Mouse (Mus musculus) urinary bladder, postnatal 36 days (tissue): ENCODE measurements around the gene Zfp763.
A peak's percentile ranks its signal among the peaks of the same experiment; 100 is the strongest.
"Not testable (repeated sequence)": the region's sequence is repeated elsewhere in the genome, so short reads cannot be mapped to it uniquely, and the experiment has no call there.

Experiments
- DNase-seq, 2 experiments: peaks; one replicate each; pipeline ENCODE4 v3.0.0; 2022; ENCODE audit warnings: low spot score in 2 of 2, mixed read lengths in 1 of 2

The Zfp763 gene

GRCm38 (mm10) chr17:33032900-33033891 lies at the start of gene Zfp763:
Zfp763 (minus strand) TSS chr17:33033402.
- DNase-seq = peak; percentile 52 to 78

DNA sequence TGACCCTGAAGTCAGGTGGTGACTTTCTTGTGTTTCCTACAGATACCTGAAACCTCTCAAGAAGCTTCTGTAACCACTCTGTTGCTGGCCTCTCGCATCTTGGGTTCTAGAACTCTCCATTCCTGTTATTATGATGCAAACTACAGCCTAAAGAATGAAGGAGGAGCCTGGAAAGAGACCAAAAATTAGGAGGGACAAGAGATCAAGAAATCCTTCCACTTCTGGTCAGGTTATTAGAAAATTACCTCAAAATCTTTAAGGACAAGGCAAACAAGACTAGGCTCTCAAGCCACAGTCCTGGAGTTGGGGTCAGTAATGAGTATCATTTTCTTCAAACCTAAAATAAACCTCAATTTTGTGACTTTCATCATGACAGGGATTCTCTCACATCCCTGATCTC lies 34.8 kb upstream of the Zfp763 start, which contains the start of gene 4921501E09Rik:
TSS of gene 4921501E09Rik (minus strand) at position 101 of the 400 bp plus-strand sequence.
- DNase-seq = no peak

DNA sequence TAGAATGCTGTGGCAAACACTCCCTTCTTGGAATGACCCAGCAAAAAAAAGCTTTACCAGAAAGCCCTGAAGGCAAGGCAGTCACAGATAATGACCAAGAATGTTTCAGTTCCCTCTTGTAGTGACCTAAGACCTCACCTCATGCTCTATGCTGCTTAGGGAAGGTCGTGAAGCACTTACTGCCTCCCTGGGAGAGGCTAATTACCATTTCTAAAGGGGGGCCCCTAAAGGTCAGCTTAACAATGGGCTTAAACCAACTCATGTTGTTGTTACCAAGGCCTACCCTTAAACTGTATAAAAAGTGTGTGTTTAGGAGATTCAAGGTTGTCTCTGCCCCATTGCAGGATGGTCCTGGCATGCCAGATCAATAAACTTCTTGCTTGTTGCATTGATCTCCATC lies 29.8 kb upstream of the Zfp763 start:
- DNase-seq = no peak

DNA sequence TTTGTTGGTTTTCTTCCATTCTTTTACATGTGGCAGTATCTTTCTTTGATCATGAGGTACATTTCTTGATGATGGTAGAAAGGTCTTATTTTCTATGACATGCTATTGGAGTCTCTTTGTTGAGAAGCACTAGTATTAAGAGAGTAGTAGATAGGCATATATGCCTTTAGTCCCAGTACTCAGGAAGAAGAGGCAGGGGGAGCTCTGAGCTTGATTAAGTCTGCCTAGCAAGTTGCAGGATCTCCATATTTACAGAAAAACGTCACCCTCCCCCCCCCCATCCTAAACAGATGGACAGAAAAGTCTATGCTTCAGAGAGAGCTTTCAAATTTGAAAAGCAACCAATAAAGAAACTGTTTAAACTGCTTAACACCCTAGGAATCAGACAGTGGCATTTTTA lies 25.6 kb upstream of the Zfp763 start:
- DNase-seq = no peak

- DNase-seq = no peak
Observed at GRCm38 (mm10) chr17:33032376-33032775, 826 bp downstream of the Zfp763 start.

DNA sequence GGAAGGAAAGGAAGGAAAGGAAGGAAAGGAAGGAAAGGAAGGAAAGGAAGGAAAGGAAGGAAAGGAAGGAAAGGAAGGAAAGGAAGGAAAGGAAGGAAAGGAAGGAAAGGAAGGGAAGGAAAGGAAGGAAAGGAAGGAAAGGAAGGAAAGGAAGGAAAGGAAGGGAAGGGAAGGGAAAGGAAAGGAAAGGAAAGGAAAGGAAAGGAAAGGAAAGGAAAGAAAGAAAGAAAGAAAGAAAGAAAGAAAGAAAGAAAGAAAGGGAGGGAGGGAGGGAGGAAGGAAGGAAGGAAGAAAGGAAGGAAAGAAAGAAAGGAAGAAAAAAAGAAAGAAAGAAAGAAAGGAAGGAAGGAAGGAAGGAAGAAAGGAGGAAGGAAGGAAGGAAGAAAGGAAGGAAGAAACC lies 12.8 kb downstream of the Zfp763 start:
- not testable (repeated sequence) for DNase-seq

GRCm38 (mm10) chr17:33008337-33008736 lies 24.9 kb downstream of the Zfp763 start:
- no peak for DNase-seq

DNA sequence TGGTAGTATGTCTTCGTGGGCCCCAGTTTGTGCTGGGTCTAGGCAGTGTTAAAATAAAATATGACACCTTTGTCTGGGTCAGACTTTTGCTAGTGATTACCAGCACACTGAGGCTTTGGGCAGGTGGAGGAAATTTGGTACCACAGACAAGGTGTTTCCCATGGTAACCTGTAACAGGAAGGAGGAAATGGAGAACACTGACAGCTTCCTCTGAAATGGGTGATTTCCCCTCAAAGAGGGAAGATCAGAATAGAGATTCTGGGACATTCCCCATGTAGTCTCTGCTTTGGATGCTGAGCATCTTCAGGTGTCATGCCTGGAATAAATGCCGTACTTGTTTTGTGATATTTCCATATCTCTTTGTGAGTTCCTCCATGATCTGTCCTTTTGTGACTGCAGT lies 34.7 kb downstream of the Zfp763 start:
- DNase-seq = no peak

DNA sequence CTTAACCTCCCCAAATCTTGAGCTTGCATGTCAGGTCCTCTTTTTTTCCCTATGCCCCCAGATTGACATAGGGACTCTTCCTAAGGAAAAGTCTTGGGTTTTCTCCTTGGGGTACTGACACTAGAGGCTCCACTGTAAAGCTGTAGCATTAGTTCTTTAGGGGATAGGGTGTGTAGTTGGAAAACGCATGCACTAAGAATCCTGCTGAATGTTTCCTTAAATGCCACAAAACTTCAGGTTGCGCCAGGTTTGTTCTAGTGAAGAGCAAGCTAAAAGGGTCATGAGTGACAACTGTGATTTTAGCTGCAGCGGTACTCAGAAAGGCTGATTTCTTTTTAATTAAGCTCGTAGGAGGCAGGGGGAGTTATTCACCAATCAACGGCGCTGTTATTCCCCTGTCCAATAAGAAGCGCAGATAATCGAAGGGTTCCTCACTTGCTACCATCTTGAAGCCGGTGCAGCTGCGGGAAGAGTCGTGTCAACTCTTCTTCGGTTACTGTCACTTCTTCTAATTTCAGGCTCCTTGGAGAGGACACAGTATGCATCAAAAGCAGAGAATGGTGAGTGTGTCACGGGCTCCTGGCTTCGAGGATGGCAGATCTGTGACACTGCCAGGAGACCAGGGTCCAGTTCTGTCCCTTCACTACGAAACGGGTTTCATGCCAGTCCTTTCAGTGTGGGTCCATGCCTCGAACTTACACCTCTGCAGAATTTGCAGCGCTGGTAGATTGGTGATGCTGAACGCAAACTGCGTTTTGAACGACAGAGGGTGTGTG lies 40.3 kb downstream of the Zfp763 start, which contains the start of gene Zfp952:
TSS of gene Zfp952 (plus strand) at position 431 of the 776 bp plus-strand sequence.
- peak; percentile 82 to 84 for DNase-seq

DNA sequence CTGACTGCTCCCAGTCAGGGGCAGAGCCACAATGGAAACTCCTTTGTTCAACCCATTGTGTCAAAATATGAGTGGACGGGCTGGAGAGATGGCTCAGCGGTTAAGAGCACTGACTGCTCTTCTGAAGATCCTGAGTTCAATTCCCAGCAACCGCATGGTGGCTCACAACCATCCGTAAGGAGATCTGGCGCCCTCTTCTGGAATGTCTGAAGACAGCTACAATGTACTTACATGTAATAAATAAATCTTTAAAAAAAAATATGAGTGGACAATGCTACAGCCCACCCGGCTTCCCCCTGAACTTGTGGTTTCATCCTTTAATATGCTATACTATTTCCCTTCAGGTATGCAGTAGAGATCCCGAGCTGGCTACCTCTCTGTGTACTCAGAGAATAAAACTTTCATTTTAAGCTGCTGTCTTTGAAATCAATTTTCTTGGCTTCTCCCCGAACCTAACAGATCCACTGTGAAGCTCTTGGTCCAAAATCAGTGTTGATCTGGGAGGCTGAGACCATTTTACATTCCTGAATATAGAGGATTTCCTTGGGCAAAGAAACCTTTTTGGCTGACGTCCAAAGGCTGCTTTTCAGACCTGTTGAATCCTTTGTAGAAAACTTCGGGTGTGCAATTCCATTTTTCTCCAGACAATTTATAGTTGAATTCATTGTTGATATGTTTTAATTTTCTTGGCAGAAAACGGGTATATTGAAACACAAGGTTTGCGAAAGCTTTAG lies 41.1 kb downstream of the Zfp763 start:
- no peak for DNase-seq

- DNase-seq = no peak
Observed at GRCm38 (mm10) chr17:32986301-32986700, 46.9 kb downstream of the Zfp763 start.

GRCm38 (mm10) chr17:32981361-32981760 lies 51.8 kb downstream of the Zfp763 start:
- DNase-seq = no peak
